Mouse (Mus musculus) lung, embryonic 14.5 days (tissue): ENCODE measurements around the gene Bmp7. TPM values are rescaled to one million over a fixed set of nuclear protein-coding genes. Genes with fewer than 3 reads are reported as not detected.
A peak's percentile ranks its signal among the peaks of the same experiment; 100 is the strongest.

Experiments
- ATAC-seq: fragments of 200-750 bp; cut with Nextera tagmentation; 2 replicates; pipeline ENCODE4 v1.8.0; 2017; ENCODE audit warnings: mild to moderate bottlenecking, moderate TSS enrichment, moderate library complexity; ENCODE audit not compliant: insufficient read depth
- DNase-seq: peaks from one replicate; pipeline ENCODE4 v3.0.0-alpha.2; 2015
- H3K27ac ChIP-seq: fragments of 300-500 bp; sonication (generic); 2 replicates; pipeline ENCODE4 v1.5.1; 2014; ENCODE audit warnings: low read depth, mild to moderate bottlenecking, moderate library complexity
- H3K27me3 ChIP-seq: fragments of 300-500 bp; sonication (generic); 2 replicates; pipeline ENCODE4 v1.6.1; 2014; ENCODE audit warnings: low read length, control low read depth; ENCODE audit not compliant: insufficient read depth
- H3K36me3 ChIP-seq: fragments of 300-500 bp; sonication (generic); 2 replicates; pipeline ENCODE4 v1.6.1; 2014; ENCODE audit warnings: control low read depth; ENCODE audit not compliant: insufficient read depth
- H3K4me1 ChIP-seq: fragments of 300-500 bp; sonication (generic); 2 replicates; pipeline ENCODE4 v1.6.1; 2014; ENCODE audit warnings: antibody characterized with exemption, control low read depth; ENCODE audit not compliant: insufficient read depth
- H3K4me2 ChIP-seq: fragments of 300-500 bp; sonication (generic); 2 replicates; pipeline ENCODE4 v1.6.1; 2014; ENCODE audit warnings: mild to moderate bottlenecking
- H3K4me3 ChIP-seq: fragments of 300-500 bp; sonication (generic); 2 replicates; pipeline ENCODE4 v1.5.1; 2014; ENCODE audit warnings: low read depth, low read length
- H3K9ac ChIP-seq: fragments of 300-500 bp; sonication (generic); 2 replicates; pipeline ENCODE4 v1.6.1; 2014
- H3K9me3 ChIP-seq: fragments of 300-500 bp; sonication (generic); 2 replicates; pipeline ENCODE4 v1.6.1; 2016; ENCODE audit warnings: low read depth, low read length, control low read depth
- CTCF ChIP-seq: IDR thresholded peaks from 2 replicates; pipeline ENCODE4 v1.5.1; 2016; ENCODE audit warnings: antibody characterized with exemption, low read depth
- WGBS: fragments of 180-500 bp; shearing (Covaris S2); extraction: QIAGEN DNeasy Blood & Tissue Kit; methylation state at CpG from one replicate; pipeline ENCODE4 v1.1.7; 2014; 5-methylcytosine and 5-hydroxymethylcytosine counted together
- polyA plus RNA-seq: library from polyadenylated mRNA; unstranded; fragments of >200 nt; fragmentation: Nextera tagmentation; extraction: Ambion mirVana; gene quantifications from 2 replicates; pipeline ENCODE4 v1.2.1, GENCODE M21; 2014

Gene Bmp7
- polyA plus RNA-seq, 1 experiment from 2014 or later, result 10.7 TPM

DNA sequence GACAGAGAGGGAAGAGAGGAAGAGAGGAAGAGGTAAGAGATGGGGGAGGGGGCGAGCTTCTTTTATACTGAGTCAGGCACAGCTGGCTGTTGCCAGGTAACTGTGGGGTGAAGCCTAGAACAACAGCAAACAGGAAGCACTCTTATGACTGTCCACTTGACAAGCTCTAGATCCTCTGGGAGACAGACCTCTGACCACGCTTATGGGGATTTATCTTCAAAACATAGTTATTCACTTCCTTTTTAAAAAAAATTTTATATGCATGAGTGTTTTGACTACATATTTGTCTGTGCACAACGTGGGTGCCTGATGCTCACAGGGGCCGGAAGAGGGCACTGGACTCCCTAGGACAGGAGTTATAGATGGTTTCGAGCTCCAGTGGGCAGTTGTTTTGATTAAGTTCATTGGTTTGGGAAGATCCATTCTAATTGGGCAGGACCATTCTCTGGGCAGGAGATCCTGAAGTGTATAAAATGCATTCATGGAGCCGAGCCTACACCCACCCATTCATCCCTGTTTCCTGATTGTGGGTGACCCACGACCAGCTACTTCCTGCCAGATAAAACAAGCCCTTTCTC lies 36.6 kb upstream of the Bmp7 start:
- peak; percentile 54; the same call in 1 of the 2 replicates for ATAC-seq
- 20% methylated on average over 7 of the region's 7 CpGs for WGBS
- Histone ChIP-seq H3K4me1 (peaks cover 6% of the 10 kb centered on the region), H3K36me3 (no peaks in the 10 kb centered on the region), H3K9ac (no peak overlapping the region), H3K4me3 (no peak overlapping the region; the same call in 1 of the 2 replicates), H3K4me2 (peak overlapping the region; percentile 41; the same call in 1 of the 2 replicates), H3K9me3 (peaks cover 6% of the 10 kb centered on the region; the same call in 1 of the 2 replicates), H3K27ac (peak overlapping the region; percentile 36; the same call in 1 of the 2 replicates), H3K27me3 (no peaks in the 10 kb centered on the region)
- DNase-seq, result no peak
- TF ChIP-seq CTCF, result no peak

- no peak for DNase-seq
- no peaks in the 10 kb centered on the region for H3K27me3 ChIP-seq
- H3K36me3 ChIP-seq, result no peaks in the 10 kb centered on the region
- peaks cover 6% of the 10 kb centered on the region for H3K4me1 ChIP-seq
- 77% methylated on average over 6 of the region's 6 CpGs for WGBS
- H3K4me3 ChIP-seq, result no peak overlapping the region
- H3K9ac ChIP-seq, result no peak overlapping the region
- H3K9me3 ChIP-seq, result peaks cover 5% of the 10 kb centered on the region; the same call in 1 of the 2 replicates
- H3K4me2 ChIP-seq, result no peak overlapping the region
- no peak for TF ChIP-seq CTCF
- no peak overlapping the region for H3K27ac ChIP-seq
- no peak for ATAC-seq
These were observed 35.0 kb upstream of the Bmp7 start for GRCm38 (mm10) chr2:172975159-172975558.

- no peak overlapping the region for H3K4me2 ChIP-seq
- 27% methylated on average over 7 of the region's 7 CpGs for WGBS
- ATAC-seq, result no peak
- H3K4me1 ChIP-seq, result peaks cover 6% of the 10 kb centered on the region
- no peak for TF ChIP-seq CTCF
- no peak for DNase-seq
- H3K9ac ChIP-seq, result no peak overlapping the region
- no peak overlapping the region for H3K4me3 ChIP-seq
- 0 out of 2 replicates have a peak, but pooled peaks cover under 1% of the 10 kb centered on the region for H3K9me3 ChIP-seq
- no peak overlapping the region for H3K27ac ChIP-seq
- no peaks in the 10 kb centered on the region for H3K27me3 ChIP-seq
- H3K36me3 ChIP-seq, result no peaks in the 10 kb centered on the region
These were observed 34.6 kb upstream of the Bmp7 start for GRCm38 (mm10) chr2:172974701-172975100.

DNA sequence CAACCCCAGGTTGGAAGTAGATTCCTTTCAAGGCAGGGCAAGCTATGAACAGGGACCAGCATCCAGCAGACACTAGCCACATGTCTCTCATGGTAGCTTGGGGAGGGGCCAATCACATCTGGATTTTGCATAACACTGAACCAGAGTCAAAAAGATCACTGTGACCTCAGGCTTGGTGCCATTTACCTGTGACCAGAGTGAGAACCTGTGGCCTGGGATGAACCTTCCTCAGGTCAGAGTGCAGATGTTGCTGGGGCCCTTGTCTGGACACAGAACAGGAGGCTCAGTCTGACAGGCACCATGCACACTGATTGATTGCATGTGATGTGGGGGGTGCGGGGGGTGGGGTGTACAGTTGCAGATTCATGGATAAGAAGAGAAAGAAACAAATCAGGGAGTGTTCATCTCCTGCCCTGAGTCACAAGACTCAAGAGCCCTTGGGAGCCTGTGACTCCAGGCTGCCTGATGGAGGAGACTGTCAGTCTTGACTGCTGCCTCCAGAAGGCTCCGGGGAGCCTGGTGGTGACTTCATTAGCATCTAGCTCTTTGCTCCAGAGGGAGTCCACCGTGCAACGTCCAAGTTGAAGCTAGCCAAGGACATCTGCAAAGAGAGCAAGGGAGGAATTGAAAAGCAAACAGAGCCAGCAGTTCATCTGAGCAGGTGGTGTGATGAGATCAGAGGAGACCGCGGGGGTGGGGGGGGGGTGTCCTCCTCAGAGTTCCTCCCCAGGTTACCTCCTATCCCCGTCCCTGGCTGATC lies 33.9 kb upstream of the Bmp7 start:
- WGBS, result 13% methylated on average over 7 of the region's 7 CpGs
- no peak for TF ChIP-seq CTCF
- no peak for DNase-seq

DNA sequence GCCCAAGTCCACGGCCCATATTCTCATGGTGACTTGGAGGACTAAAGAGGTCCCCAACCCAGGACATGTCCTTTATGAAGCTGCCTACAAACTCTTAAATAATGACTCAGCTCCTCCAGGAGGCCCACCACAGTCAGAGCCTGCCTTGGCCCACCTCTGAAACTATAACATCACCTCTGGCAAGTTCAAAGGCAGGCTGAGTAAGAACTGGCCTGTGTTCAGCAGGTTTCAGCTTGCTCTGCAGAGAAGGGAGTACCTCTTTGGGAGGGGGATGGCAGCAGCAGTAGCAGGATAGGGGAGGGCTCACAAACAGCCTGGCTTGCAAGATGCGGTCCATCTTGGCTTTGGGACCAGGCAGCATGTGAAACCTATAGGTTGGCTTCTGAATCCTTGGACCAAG lies 31.7 kb upstream of the Bmp7 start:
- Histone ChIP-seq H3K4me2 (no peak overlapping the region), H3K4me3 (no peak overlapping the region), H3K9ac (no peak overlapping the region), H3K9me3 (no peaks in the 10 kb centered on the region), H3K36me3 (no peaks in the 10 kb centered on the region), H3K4me1 (no peaks in the 10 kb centered on the region; the same call in 1 of the 2 replicates), H3K27me3 (no peaks in the 10 kb centered on the region), H3K27ac (no peak overlapping the region)
- WGBS, result 79% methylated on average over 2 of the region's 2 CpGs
- no peak for ATAC-seq
- no peak for TF ChIP-seq CTCF
- DNase-seq, result no peak

More for the DNA sequence above, 33.9 kb upstream of the Bmp7 start:
- ATAC-seq, result no peak
- Histone ChIP-seq H3K4me3 (no peak overlapping the region), H3K27me3 (no peaks in the 10 kb centered on the region), H3K4me1 (peaks cover 6% of the 10 kb centered on the region), H3K4me2 (no peak overlapping the region), H3K36me3 (no peaks in the 10 kb centered on the region), H3K9me3 (no peaks in the 10 kb centered on the region), H3K9ac (no peak overlapping the region), H3K27ac (no peak overlapping the region)

GRCm38 (mm10) chr2:172966480-172966879 lies 26.4 kb upstream of the Bmp7 start:
- no peak for DNase-seq
- Histone ChIP-seq H3K36me3 (no peaks in the 10 kb centered on the region), H3K4me2 (no peak overlapping the region), H3K9me3 (no peaks in the 10 kb centered on the region), H3K9ac (no peak overlapping the region), H3K27me3 (no peaks in the 10 kb centered on the region), H3K27ac (no peak overlapping the region), H3K4me3 (no peak overlapping the region), H3K4me1 (no peaks in the 10 kb centered on the region)
- 77% methylated on average over 5 of the region's 5 CpGs for WGBS
- ATAC-seq, result no peak
- no peak for TF ChIP-seq CTCF

- no peak for TF ChIP-seq CTCF
- no peak for DNase-seq
- H3K4me2 ChIP-seq, result no peak overlapping the region
- no peaks in the 10 kb centered on the region for H3K9me3 ChIP-seq
- no peak for ATAC-seq
- H3K4me3 ChIP-seq, result no peak overlapping the region
- no peaks in the 10 kb centered on the region for H3K36me3 ChIP-seq
- 13% methylated on average over 11 of the region's 11 CpGs for WGBS
- no peak overlapping the region for H3K27ac ChIP-seq
- H3K4me1 ChIP-seq, result no peaks in the 10 kb centered on the region
- H3K9ac ChIP-seq, result no peak overlapping the region
- H3K27me3 ChIP-seq, result no peaks in the 10 kb centered on the region
These were observed 25.1 kb upstream of the Bmp7 start for GRCm38 (mm10) chr2:172965249-172965648.
